Mouse (Mus musculus) bone marrow, adult 2 months (tissue): ENCODE measurements around the gene Acaa1b. TPM values are rescaled to one million over a fixed set of nuclear protein-coding genes. Genes with fewer than 3 reads are reported as not detected.

Experiments
- H3K27ac ChIP-seq: fragments of 200-500 bp; 2 replicates; pipeline ENCODE4 v1.5.1; 2012; ENCODE audit warnings: low read depth, mild to moderate bottlenecking, control low read depth, inconsistent platforms, low read length; ENCODE audit not compliant: control insufficient read depth, poor library complexity, insufficient read depth
- H3K4me1 ChIP-seq: fragments of 200-500 bp; 2 replicates; pipeline ENCODE4 v1.6.1; 2011; ENCODE audit warnings: low read length; ENCODE audit not compliant: control insufficient read depth, insufficient read depth
- H3K4me3 ChIP-seq: fragments of 200-500 bp; replicated peaks from 2 replicates; pipeline ENCODE3; 2011; ENCODE audit warnings: mild to moderate bottlenecking, low read depth, low read length, control low read depth; ENCODE audit not compliant: control insufficient read depth
- CTCF ChIP-seq: fragments of 200-500 bp; IDR thresholded peaks from 2 replicates; pipeline ENCODE4 v1.5.1; 2011; ENCODE audit warnings: low read length, control low read depth; ENCODE audit not compliant: control insufficient read depth, insufficient read depth
- POLR2A ChIP-seq: fragments of 200-500 bp; IDR thresholded peaks from 2 replicates; pipeline ENCODE4 v1.6.1; 2011; ENCODE audit warnings: low read depth, mild to moderate bottlenecking, control low read depth, low read length, borderline replicate concordance; ENCODE audit not compliant: control insufficient read depth
- WGBS: fragments of 180-500 bp; shearing (Covaris S2); methylation state at CpG from one replicate; pipeline ENCODE4 v1.1.7; 2018; 5-methylcytosine and 5-hydroxymethylcytosine counted together
- polyA plus RNA-seq: library from polyadenylated mRNA; stranded (reverse); fragments of >200 nt; gene quantifications from 2 replicates; pipeline ENCODE4 v1.2.4, GENCODE M21; 2011; ENCODE audit warnings: low replicate concordance; ENCODE audit not compliant: missing spikeins, insufficient read depth, insufficient read length

Gene Acaa1b
- polyA plus RNA-seq, 1 experiment: 2.3 TPM

DNA sequence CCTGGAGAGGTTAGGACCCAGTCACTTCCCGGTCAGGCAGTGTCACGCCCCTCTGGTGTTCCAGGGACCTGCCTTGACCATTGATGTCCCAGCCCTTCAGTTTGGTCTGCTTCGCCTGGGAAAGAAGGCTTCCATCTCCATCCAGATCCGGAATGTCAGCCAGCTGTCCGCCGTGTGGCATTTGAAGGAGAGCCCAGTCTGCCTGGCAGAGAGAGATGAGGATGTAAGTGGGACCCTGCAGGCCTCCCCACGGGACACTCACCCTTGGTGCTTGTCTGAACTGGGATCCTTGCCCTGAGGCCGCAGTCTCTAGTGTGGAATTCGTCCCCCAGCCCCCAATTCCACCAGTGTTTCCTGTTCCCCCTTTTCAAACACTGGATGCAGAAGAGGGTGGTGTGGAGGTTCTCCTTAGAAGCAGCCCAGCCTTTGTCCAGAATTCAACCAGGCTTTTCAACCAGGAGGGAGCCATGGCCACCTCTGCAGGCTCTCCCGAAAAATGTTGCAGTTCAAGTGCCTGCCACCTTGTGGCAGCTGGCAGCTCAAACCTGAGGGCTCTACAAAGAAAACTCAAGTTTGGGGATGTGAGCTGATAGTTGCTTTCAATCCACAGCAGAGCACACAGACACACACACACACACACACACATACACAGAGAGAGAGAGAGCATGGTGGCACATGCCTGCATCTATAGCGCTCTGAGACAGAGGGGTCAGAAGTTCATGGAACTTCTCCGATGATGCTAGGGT is 28.3 kb downstream of the Acaa1b start:
- H3K27ac ChIP-seq: no peak overlapping the region
- H3K4me3 ChIP-seq: no peak overlapping the region
- TF ChIP-seq POLR2A: no peak
- TF ChIP-seq CTCF: no peak
- H3K4me1 ChIP-seq: no peaks in the 10 kb centered on the region
- WGBS: 73% methylated on average over 12 of the region's 12 CpGs

DNA sequence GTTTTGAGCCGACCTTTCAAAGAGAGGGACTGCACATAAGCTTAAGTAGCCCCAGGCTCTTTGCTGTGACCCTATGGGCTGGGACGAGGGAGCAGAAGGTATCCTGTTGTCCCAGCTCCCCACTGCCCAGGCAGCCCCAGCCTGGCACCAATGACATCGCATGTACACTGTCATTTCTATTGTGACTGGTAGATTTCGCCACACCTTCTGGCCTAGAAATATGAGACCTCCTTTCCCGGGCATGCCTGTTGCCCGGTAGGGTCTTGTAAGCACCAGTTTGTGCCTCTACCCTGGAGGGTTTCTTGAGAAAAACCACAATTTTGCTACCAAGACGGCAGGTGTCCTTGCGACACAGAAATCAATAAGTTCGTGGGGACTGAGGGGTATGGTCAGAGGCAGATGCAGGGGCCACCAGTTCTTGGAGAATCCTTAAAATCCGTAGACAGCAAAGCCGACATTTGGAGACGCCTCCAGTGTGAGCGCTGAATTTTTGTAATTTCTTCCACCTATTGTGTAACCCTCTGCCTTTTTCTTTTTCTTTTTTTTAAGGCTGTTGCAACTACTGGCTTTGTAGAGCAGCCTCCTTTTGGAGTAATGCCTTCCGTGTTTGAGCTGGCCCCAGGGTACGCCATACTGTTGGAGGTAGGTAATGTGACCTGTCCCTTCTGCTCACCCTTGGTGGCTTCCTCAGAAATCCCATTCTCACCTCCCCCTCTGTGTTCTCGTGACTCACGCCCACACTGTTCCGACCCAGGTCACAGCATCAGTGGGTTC is 34.1 kb downstream of the Acaa1b start:
- WGBS: 52% methylated on average over 18 of the region's 18 CpGs
- Histone ChIP-seq H3K4me1 (peaks cover 2% of the 10 kb centered on the region; the same call in 1 of the 2 replicates), H3K27ac (no peak overlapping the region), H3K4me3 (no peak overlapping the region)
- TF ChIP-seq CTCF (no peak), POLR2A (no peak)

DNA sequence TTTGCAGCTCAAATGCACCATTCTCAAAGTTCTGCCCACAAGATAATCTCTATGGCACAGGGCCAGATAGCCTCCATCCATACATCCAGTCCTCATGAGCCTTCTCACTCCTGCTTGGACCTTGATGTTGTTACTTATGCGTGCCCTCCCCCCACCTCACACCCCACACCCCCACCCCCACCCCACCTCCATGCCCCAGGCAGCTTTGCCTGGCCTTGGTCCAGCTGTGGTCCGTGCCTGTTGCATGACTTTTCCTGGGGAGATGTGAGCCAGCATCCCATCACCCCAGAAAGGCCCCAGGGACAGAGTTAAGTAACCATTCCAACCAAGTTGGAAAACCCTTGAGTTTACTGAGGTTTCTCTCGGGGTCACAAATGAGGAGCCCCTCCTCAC is 36.7 kb downstream of the Acaa1b start:
- TF ChIP-seq POLR2A (no peak), CTCF (no peak)
- Histone ChIP-seq H3K4me3 (no peak overlapping the region), H3K4me1 (peaks cover 2% of the 10 kb centered on the region; the same call in 1 of the 2 replicates), H3K27ac (no peak overlapping the region)
- WGBS: 68% methylated on average over 3 of the region's 3 CpGs

DNA sequence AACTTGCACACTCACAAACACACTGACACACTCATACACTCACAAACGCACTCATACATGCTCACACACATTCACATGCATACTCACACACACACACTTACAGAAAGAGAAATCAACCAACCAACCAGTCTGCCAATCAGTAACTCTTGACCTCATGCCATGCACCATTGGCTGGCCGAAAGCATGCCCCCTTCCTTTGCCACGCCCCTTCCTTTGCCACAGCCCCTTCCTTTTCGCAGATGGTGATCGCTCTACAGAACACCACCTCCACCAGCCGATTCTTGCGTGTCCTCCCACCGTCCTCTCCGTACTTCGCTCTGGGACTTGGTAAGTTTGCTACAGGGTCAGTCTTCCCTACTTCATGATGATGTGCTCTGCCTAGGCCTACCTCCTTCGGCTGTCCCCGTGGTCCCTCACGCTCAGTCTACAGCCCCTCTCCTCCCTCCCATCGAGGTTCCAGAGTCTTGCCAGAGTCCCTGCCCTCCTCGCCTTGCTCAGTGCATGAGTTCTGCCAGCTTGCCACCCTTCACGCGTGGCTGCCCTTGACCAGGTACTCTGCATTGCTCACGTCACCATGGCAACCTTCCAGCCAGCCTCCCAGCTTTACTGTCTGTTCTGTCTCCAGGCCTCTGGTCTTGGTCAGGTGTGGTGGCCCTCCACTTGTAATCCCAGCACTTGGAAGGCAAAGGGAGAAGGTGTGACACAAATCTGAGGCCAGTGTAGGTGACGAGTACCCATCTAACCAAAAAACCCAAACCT is 37.3 kb downstream of the Acaa1b start:
- no peak overlapping the region for H3K27ac ChIP-seq
- no peak overlapping the region for H3K4me3 ChIP-seq
- TF ChIP-seq CTCF (no peak), POLR2A (no peak)
- peaks cover 2% of the 10 kb centered on the region; the same call in 1 of the 2 replicates for H3K4me1 ChIP-seq
- WGBS: 82% methylated on average over 19 of the region's 19 CpGs

DNA sequence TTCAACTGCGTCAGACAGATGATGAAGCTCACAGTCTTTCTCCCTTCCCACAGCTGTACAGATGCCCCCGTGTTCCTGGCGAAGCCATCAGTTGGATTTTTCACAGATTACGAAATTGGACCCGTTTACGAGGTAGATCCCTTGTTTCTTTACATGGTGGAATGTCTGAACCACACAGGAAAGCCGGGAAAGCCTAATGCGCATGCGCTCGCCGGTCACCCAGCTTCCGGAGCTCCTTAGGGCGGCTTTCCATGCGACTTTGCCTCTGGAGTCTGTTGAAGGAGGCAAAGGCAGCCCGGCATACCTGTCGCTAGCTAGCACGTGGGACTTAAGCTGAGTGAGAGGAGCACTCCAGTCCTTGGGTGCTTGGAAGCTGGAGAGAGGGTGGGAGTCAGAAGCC is 42.0 kb downstream of the Acaa1b start:
- WGBS: 81% methylated on average over 17 of the region's 17 CpGs
- no peak overlapping the region for H3K4me3 ChIP-seq
- no peak overlapping the region for H3K27ac ChIP-seq
- no peaks in the 10 kb centered on the region; the same call in 1 of the 2 replicates for H3K4me1 ChIP-seq
- TF ChIP-seq CTCF (no peak), POLR2A (no peak)

DNA sequence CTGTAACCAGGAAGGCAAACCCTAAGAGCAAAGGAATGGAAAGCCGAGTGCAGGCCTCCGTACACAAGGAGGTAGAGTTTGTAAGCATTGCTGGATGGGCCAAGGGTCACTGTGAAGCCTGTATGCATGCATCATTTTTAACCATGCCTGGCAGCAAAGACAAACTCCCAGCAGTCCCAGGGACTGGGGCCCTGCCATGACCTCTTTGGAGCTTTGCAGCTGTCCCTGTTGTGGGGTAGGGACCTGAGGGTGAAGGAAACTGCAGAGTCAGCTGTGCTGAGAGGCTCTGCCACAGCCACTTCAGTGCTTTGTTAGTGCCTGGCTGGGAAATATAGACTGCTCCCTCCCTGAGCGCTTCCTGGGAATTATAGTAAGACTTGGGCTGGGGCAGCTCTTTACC is 46.3 kb downstream of the Acaa1b start:
- H3K4me3 ChIP-seq: no peak overlapping the region
- TF ChIP-seq POLR2A (no peak), CTCF (no peak)
- WGBS: 70% methylated on average over 3 of the region's 3 CpGs
- no peaks in the 10 kb centered on the region for H3K4me1 ChIP-seq
- no peak overlapping the region for H3K27ac ChIP-seq

DNA sequence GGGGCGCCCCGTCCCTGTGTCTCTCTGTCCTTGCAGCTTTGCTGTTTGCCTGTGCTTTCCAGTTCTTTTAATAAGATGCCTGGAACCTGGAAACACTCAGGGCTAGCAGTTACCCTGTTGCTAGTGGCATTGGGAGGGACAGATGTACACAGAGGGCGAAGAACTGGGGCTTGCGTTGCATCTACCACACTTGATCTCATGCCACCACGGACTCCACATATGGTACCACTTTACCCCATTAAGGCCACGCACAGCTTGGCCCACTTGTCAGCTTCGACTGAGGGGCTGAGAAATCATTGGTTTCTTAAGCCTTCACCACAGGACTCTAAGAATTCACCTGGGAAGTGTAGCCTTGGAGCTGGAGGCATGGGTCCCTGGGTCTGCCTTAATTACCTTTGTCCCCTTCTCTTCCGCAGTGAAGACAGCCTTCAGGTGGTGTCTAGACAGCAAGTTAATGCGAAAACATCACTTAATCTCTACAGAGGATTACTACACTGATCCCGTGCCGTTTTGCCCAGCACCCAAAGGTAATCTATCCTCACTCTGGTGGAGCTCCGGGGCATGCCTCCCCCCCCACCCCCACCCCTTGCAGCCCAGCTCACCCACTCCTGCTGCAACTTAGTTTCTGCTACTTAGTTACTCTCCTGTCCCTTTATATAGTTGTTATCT is 47.1 kb downstream of the Acaa1b start:
- no peak for TF ChIP-seq POLR2A
- no peak for TF ChIP-seq CTCF
- Histone ChIP-seq H3K27ac (no peak overlapping the region), H3K4me3 (no peak overlapping the region), H3K4me1 (no peaks in the 10 kb centered on the region)
- 68% methylated on average over 12 of the region's 12 CpGs for WGBS
